Mouse (Mus musculus) limb, embryonic 11.5 days (tissue): Measurements from ENCODE around the gene Olfr618. TPM values are rescaled to one million over a fixed set of nuclear protein-coding genes. Genes with fewer than 3 reads are reported as not detected.

ENCODE experiments used
- ATAC-seq: fragments of 200-750 bp; cut with Nextera tagmentation; 2 replicates; pipeline ENCODE4 v1.8.0; 2017; ENCODE audit warnings: low read depth; ENCODE audit not compliant: insufficient number of reproducible peaks, low FRiP score, low TSS enrichment
- DNase-seq: peaks from one replicate; pipeline ENCODE4 v3.0.0-alpha.2; 2015; ENCODE audit warnings: low spot score
- H3K27ac ChIP-seq: fragments of 300-500 bp; sonication (generic); replicated peaks from 2 replicates; pipeline ENCODE4 v1.5.1; 2014; ENCODE audit warnings: low read depth, mild to moderate bottlenecking, low read length
- H3K27me3 ChIP-seq: fragments of 300-500 bp; sonication (generic); 2 replicates; pipeline ENCODE4 v1.6.1; 2014; ENCODE audit warnings: mild to moderate bottlenecking, low read length, mixed read lengths; ENCODE audit not compliant: control insufficient read depth, insufficient read depth
- H3K36me3 ChIP-seq: fragments of 300-500 bp; sonication (generic); 2 replicates; pipeline ENCODE4 v1.6.1; 2014; ENCODE audit warnings: mild to moderate bottlenecking, low read length, moderate library complexity, mixed read lengths; ENCODE audit not compliant: control insufficient read depth, insufficient read depth
- H3K4me1 ChIP-seq: fragments of 300-500 bp; sonication (generic); 2 replicates; pipeline ENCODE4 v1.6.1; 2014; ENCODE audit warnings: low read length, mixed read lengths; ENCODE audit not compliant: control insufficient read depth, insufficient read depth
- H3K4me2 ChIP-seq: fragments of 300-500 bp; sonication (generic); 2 replicates; pipeline ENCODE4 v1.6.1; 2014; ENCODE audit warnings: low read depth, mild to moderate bottlenecking, moderate library complexity; ENCODE audit not compliant: severe bottlenecking
- H3K4me3 ChIP-seq: fragments of 300-500 bp; sonication (generic); 2 replicates; pipeline ENCODE4 v1.5.1; 2014; ENCODE audit warnings: low read depth, low read length
- H3K9ac ChIP-seq: fragments of 300-500 bp; sonication (generic); 2 replicates; pipeline ENCODE4 v1.6.1; 2014; ENCODE audit warnings: mild to moderate bottlenecking, low read length
- H3K9me3 ChIP-seq: fragments of 300-500 bp; sonication (generic); 2 replicates; pipeline ENCODE4 v1.6.1; 2016; ENCODE audit warnings: low read length; ENCODE audit not compliant: control insufficient read depth
- WGBS: fragments of 180-500 bp; shearing (Covaris S2); extraction: QIAGEN DNeasy Blood & Tissue Kit; methylation state at CpG from one replicate; pipeline ENCODE4 v1.1.7; 2014; 5-methylcytosine and 5-hydroxymethylcytosine counted together
- microRNA-seq: library from miRNA; unstranded; fragments of <30 nt; microRNA quantifications from one replicate; pipeline ENCODE4, GENCODE M21; 2016
- polyA plus RNA-seq: library from polyadenylated mRNA; unstranded; fragments of >200 nt; fragmentation: Nextera tagmentation; extraction: Ambion mirVana; gene quantifications from 2 replicates; pipeline ENCODE4 v1.2.1, GENCODE M21; 2014

Gene Olfr618
- polyA plus RNA-seq, 1 experiment from 2014 or later, result not detected

DNA sequence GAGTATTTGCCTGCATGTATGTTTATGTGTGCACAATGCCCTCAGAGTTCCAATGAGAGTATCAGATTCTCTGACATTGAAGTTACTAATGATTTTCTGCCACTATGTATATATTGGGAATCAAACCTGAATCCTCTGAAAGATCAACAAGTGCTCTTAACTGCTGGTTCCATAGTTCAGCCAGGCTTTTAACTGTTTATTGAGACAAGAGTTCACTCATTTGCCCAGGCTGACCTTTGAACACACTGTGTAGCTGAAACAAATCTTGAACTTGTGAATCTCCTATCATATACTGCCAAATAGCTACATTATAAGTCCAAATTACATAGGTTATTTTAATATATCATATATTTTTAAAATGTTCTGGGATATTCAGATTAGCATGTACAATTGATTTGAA is 46.9 kb downstream of the Olfr618 start:
- Histone ChIP-seq H3K4me1 (no peaks in the 10 kb centered on the region), H3K9ac (no peak overlapping the region), H3K27me3 (no peaks in the 10 kb centered on the region), H3K9me3 (no peaks in the 10 kb centered on the region), H3K36me3 (no peaks in the 10 kb centered on the region), H3K4me3 (no peak overlapping the region), H3K27ac (no peak overlapping the region), H3K4me2 (no peak overlapping the region)
- ATAC-seq, result no peak
- DNase-seq, result no peak

DNA sequence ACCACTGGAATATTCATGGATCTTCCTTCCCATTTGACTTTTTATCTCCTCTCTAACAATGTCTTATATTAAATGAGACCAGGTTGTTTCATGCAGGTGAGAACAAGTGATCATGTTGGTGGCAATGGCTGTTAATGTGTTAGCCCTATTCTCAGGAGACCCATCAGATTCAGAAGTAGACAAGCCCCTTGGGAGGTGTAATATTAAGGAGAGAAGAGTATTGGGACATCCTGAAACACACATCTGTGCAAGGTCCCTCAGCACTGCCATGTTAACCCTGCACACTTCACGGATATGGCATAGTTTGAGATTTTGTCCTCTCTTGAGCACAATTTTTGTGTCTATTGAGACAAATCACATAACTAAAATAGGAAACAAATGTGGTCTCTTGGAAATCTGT is 52.7 kb downstream of the Olfr618 start, which contains the start of gene Olfr622:
Gene Olfr622 (minus strand): TSS at position 101 of the 400 bp plus-strand sequence.
- no peaks in the 10 kb centered on the region for H3K36me3 ChIP-seq
- no peak within 1 kb of the TSS for H3K9ac ChIP-seq
- WGBS, result 70% methylated on average over 1 of the region's 1 CpGs
- no peaks in the 10 kb centered on the region for H3K4me1 ChIP-seq
- no peak within 1 kb of the TSS for H3K27ac ChIP-seq
- H3K9me3 ChIP-seq, result no peaks in the 10 kb centered on the region
- no peak for ATAC-seq
- H3K4me2 ChIP-seq, result no peak within 1 kb of the TSS
- DNase-seq, result no peak
- H3K4me3 ChIP-seq, result no peak within 1 kb of the TSS
- no peaks in the 10 kb centered on the region for H3K27me3 ChIP-seq

DNA sequence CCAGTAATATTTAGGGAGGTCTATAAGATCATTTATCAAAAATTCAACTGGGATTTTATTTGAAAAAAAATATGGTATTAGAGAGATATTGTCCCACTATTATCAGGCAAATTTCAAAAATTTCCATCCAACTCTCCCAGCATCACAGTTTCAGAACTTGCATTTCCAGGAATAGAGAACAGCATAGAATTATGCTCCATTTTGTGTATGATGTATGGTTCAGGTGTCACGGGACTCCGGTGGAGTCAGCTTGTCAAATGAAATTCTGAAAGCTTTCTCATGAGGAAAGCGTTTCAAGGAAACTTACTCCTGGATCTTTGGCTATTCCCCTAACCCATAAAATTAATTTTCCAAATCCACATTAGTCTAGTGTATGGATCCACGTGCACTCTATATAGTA is 54.2 kb downstream of the Olfr618 start:
- 80% methylated on average over 4 of the region's 4 CpGs for whole genome bisulfite sequencing

More for the DNA sequence above, 54.2 kb downstream of the Olfr618 start:
- H3K4me2 ChIP-seq, result no peak overlapping the region
- H3K9me3 ChIP-seq, result no peaks in the 10 kb centered on the region
- H3K9ac ChIP-seq, result no peak overlapping the region
- DNase-seq (no peak), ATAC-seq (no peak)
- H3K4me1 ChIP-seq, result no peaks in the 10 kb centered on the region
- no peak overlapping the region for H3K4me3 ChIP-seq
- H3K27ac ChIP-seq, result no peak overlapping the region
- H3K27me3 ChIP-seq, result no peaks in the 10 kb centered on the region
- H3K36me3 ChIP-seq, result no peaks in the 10 kb centered on the region

Small RNA genes lying within 50 kb of the gene (microRNA-seq; reads per million reads assigned to microRNA genes)
- not detected for gene Gm26506

Other genes with a start within 250 kb of the Olfr618 start
- gene Olfr600, start 240.4 kb upstream of the Olfr618 start, polyA plus RNA-seq, result not detected in 2 replicates
- gene Olfr601, start 227.4 kb upstream of the Olfr618 start, polyA plus RNA-seq, result not detected in 2 replicates
- gene Olfr603, start 203.9 kb upstream of the Olfr618 start, polyA plus RNA-seq, result not detected in 2 replicates
- gene Usp17lc, start 175.0 kb upstream of the Olfr618 start, polyA plus RNA-seq, result not detected in 2 replicates
- not detected in 2 replicates for gene Olfr605, start 144.7 kb upstream of the Olfr618 start, polyA plus RNA-seq
- not detected in 2 replicates for gene Olfr606, start 141.1 kb upstream of the Olfr618 start, polyA plus RNA-seq
- not detected in 2 replicates for gene Olfr607, start 126.0 kb upstream of the Olfr618 start, polyA plus RNA-seq
- gene Olfr608, start 120.2 kb upstream of the Olfr618 start, polyA plus RNA-seq, result not detected in 2 replicates
- gene Olfr609, start 92.0 kb upstream of the Olfr618 start, polyA plus RNA-seq, result not detected in 2 replicates
- gene Olfr610, start 78.0 kb upstream of the Olfr618 start, polyA plus RNA-seq, result not detected in 2 replicates
- gene Olfr611, start 69.3 kb upstream of the Olfr618 start, polyA plus RNA-seq, result not detected in 2 replicates
- gene Olfr612, start 47.4 kb upstream of the Olfr618 start, polyA plus RNA-seq, result not detected in 2 replicates
- gene Olfr613, start 42.0 kb upstream of the Olfr618 start, polyA plus RNA-seq, result not detected in 2 replicates
- not detected in 2 replicates for gene Olfr615, start 34.0 kb upstream of the Olfr618 start, polyA plus RNA-seq
- gene Olfr616, start 21.0 kb upstream of the Olfr618 start, polyA plus RNA-seq, result not detected in 2 replicates
- not detected in 2 replicates for gene Olfr617, start 17.0 kb upstream of the Olfr618 start, polyA plus RNA-seq
- gene Olfr619, start 10.5 kb downstream of the Olfr618 start, polyA plus RNA-seq, result not detected in 2 replicates
- not detected in 2 replicates for gene Olfr620, start 22.4 kb downstream of the Olfr618 start, polyA plus RNA-seq
- not detected in 2 replicates for gene Olfr622, start 52.6 kb downstream of the Olfr618 start, polyA plus RNA-seq
- gene Olfr623, start 73.6 kb downstream of the Olfr618 start, polyA plus RNA-seq, result not detected in 2 replicates
- gene Olfr624, start 81.1 kb downstream of the Olfr618 start, polyA plus RNA-seq, result 0.08 and 0.10 TPM in 2 replicates
- not detected in 2 replicates for gene Olfr625-ps1, start 92.6 kb downstream of the Olfr618 start, polyA plus RNA-seq
- gene Olfr243, start 124.6 kb downstream of the Olfr618 start, polyA plus RNA-seq, result not detected in 2 replicates
- not detected in 2 replicates for gene Olfr628, start 140.3 kb downstream of the Olfr618 start, polyA plus RNA-seq
- gene Olfr629, start 154.8 kb downstream of the Olfr618 start, polyA plus RNA-seq, result not detected in 2 replicates
- gene Olfr630, start 167.2 kb downstream of the Olfr618 start, polyA plus RNA-seq, result not detected in 2 replicates
- not detected in 2 replicates for gene Olfr69, start 181.5 kb downstream of the Olfr618 start, polyA plus RNA-seq
- not detected in 2 replicates for gene Olfr68, start 189.6 kb downstream of the Olfr618 start, polyA plus RNA-seq
- gene Olfr67, start 201.7 kb downstream of the Olfr618 start, polyA plus RNA-seq, result not detected in 2 replicates
- gene Hbb-bt, start 223.9 kb downstream of the Olfr618 start, polyA plus RNA-seq, result 518 and 565 TPM in 2 replicates
- 156 and 207 TPM in 2 replicates for gene Hbb-bs, start 238.0 kb downstream of the Olfr618 start, polyA plus RNA-seq